In genomic region chr19:16767407-16767806, GRCm38 (mm10) we compare ENCODE assay signal across 25 mouse cellular contexts. TPM values are rescaled to one million over a fixed set of nuclear protein-coding genes. Genes with fewer than 3 reads are reported as not detected.
DNase-seq lines count a peak whose midpoint lies in the region; ATAC-seq and TF ChIP-seq lines count a peak whose summit lies in the region.
"Had no signal": no experiment of that assay in that cellular context is flagged by ENCODE, and none has a peak within 500 bp of the region (broad histone marks: within the 10 kb centered on the region; RNA-seq: fewer than 3 reads in every experiment).

No protein-coding gene starts in this region.

- H3K9me3 ChIP-seq in megakaryocyte, embryonic 14.5 days = no peaks in the 10 kb centered on the region
- H3K9me3 ChIP-seq in MEL (replicated peaks; ENCODE audit: insufficient read depth, low read length) = no peaks in the 10 kb centered on the region
- H3K9me3 ChIP-seq in heart, embryonic 10.5 days = no peaks in the 10 kb centered on the region
- H3K9me3 ChIP-seq: heart, embryonic 13.5 days; midbrain, embryonic 10.5 days had no signal

- ATAC-seq in megakaryocyte, adult 5-6 weeks (ENCODE audit: poor library complexity, severe bottlenecking) = no peak
- ATAC-seq: activated CD4-positive, CD25-positive, alpha-beta regulatory T cell, adult 4 months; forebrain, embryonic 14.5 days; hindbrain, postnatal 0 days; intestine, embryonic 16.5 days had no signal

- TF ChIP-seq RAD21 in MEL (IDR thresholded peaks at IDR 0.05; ENCODE audit: low read depth, low read length) = no peak

- peak overlapping the region; percentile 56; the same call in 1 of the 2 replicates for H3K27ac ChIP-seq in MEL (ENCODE audit: control insufficient read depth, low read depth, low read length)
- no peak overlapping the region for H3K27ac ChIP-seq in heart, embryonic 10.5 days
- H3K27ac ChIP-seq: heart, embryonic 13.5 days; hindbrain, postnatal 0 days; left cerebral cortex, adult 2 months; midbrain, embryonic 10.5 days had no signal

- no peak overlapping the region for H3K9ac ChIP-seq in MEL (ENCODE audit: control insufficient read depth, low read depth, low read length, poor library complexity, severe bottlenecking)
- H3K9ac ChIP-seq: heart, embryonic 13.5 days; lung, embryonic 14.5 days had no signal

- no peak for TF ChIP-seq POLR2A in MEL (IDR thresholded peaks at IDR 0.05; ENCODE audit: control insufficient read depth in 1 of 2, insufficient read depth in 1 of 2, low read depth in 1 of 2, low read length in 2 of 2, poor library complexity in 1 of 2)

- no peaks in the 10 kb centered on the region for H3K27me3 ChIP-seq in megakaryocyte, embryonic 14.5 days (replicated peaks)
- H3K27me3 ChIP-seq in MEL (ENCODE audit: control insufficient read depth in 1 of 2, insufficient read depth in 2 of 2, low read length in 2 of 2) = no peaks in the 10 kb centered on the region
- H3K27me3 ChIP-seq in heart, embryonic 10.5 days (ENCODE audit: insufficient read depth, poor library complexity, severe bottlenecking) = no peaks in the 10 kb centered on the region
- H3K27me3 ChIP-seq: heart, embryonic 13.5 days had no signal

- TF ChIP-seq CTCF in MEL (IDR thresholded peaks at IDR 0.05 in 2 of 3, conservative IDR thresholded peaks at IDR 0.05 in 1 of 3; ENCODE audit: control insufficient read depth in 1 of 3, insufficient read depth in 1 of 3, low read depth in 2 of 3, low read length in 3 of 3, poor library complexity in 1 of 3, severe bottlenecking in 1 of 3) = no peak

- H3K4me1 ChIP-seq in megakaryocyte, embryonic 14.5 days = peaks cover 71% of the 10 kb centered on the region
- peaks cover 18% of the 10 kb centered on the region in 2 experiments for H3K4me1 ChIP-seq in MEL (ENCODE audit: control insufficient read depth in 1 of 2, insufficient read depth in 2 of 2, low read length in 2 of 2)
- no peaks in the 10 kb centered on the region for H3K4me1 ChIP-seq in heart, embryonic 10.5 days
- H3K4me1 ChIP-seq: heart, embryonic 13.5 days; midbrain, embryonic 10.5 days had no signal

- WGBS in heart, embryonic 10.5 days = 85% methylated on average over 2 of the region's 2 CpGs

- DNase-seq in MEL (ENCODE audit: low read depth, low spot score) = peak; percentile 67
- DNase-seq in fat pad, adult 2 months (ENCODE audit: extremely low read depth, low read depth, low spot score) = peak; percentile 28
- no peak for DNase-seq in cerebellum, postnatal 25 days
- DNase-seq in spleen, postnatal 36 days (ENCODE audit: low spot score in 2 of 2) = no peak
- no peak for DNase-seq in heart, embryonic 10.5 days (ENCODE audit: low spot score)
- DNase-seq: adrenal gland, adult 8-10 months; cerebellum, adult 2 months; cerebellum, postnatal 36 days; gastrocnemius, postnatal 10 days; heart, adult 11 months; heart, postnatal 14 days; kidney, postnatal 25 days; layer of hippocampus, adult 9-11 months; lung, embryonic 14.5 days; right cerebral cortex, postnatal 25 days; thymus, postnatal 14 days had no signal

- peak overlapping the region; percentile 86 for H3K4me3 ChIP-seq in megakaryocyte, embryonic 14.5 days (replicated peaks)
- peak overlapping the region in 1 of 2 experiments; percentile 7; a peak in 1 of 4 replicates for H3K4me3 ChIP-seq in MEL (ENCODE audit: control insufficient read depth in 1 of 2, insufficient read depth in 1 of 2, low read depth in 2 of 2, low read length in 2 of 2)
- no peak overlapping the region for H3K4me3 ChIP-seq in heart, embryonic 10.5 days
- H3K4me3 ChIP-seq: heart, embryonic 13.5 days; left cerebral cortex, adult 2 months; midbrain, embryonic 10.5 days had no signal

- peaks cover 30% of the 10 kb centered on the region for H3K36me3 ChIP-seq in megakaryocyte, embryonic 14.5 days (replicated peaks; ENCODE audit: low read length)
- peaks cover 2 to 30% of the 10 kb centered on the region in 2 experiments; a peak in 3 of 4 replicates for H3K36me3 ChIP-seq in MEL (ENCODE audit: control insufficient read depth in 1 of 2, insufficient read depth in 2 of 2, low read length in 2 of 2)
- no peaks in the 10 kb centered on the region for H3K36me3 ChIP-seq in heart, embryonic 10.5 days
- H3K36me3 ChIP-seq: heart, embryonic 13.5 days; midbrain, embryonic 10.5 days had no signal

- peak; percentile 89 to 92 for TF ChIP-seq EP300 in MEL (IDR thresholded peaks at IDR 0.05; ENCODE audit: low read depth in 1 of 2, low read length in 2 of 2)

- H3K79me2 ChIP-seq in MEL (ENCODE audit: control insufficient read depth, insufficient read depth, low read length, poor library complexity) = peaks cover 29% of the 10 kb centered on the region

TF ChIP-seq in MEL, 35 proteins besides CTCF, POLR2A, EP300 and RAD21:
- peak; percentile 21; the same call in 1 of the 2 replicates for TF ChIP-seq MAX (IDR thresholded peaks at IDR 0.05; ENCODE audit: low read length)
- TF ChIP-seq GATA1 (IDR thresholded peaks at IDR 0.05; ENCODE audit: low read depth, low read length) = peak; percentile 90
- no peak for TF ChIP-seq ZKSCAN1 (IDR thresholded peaks at IDR 0.05; ENCODE audit: low read depth, low read length)
- TF ChIP-seq UBTF (IDR thresholded peaks at IDR 0.05; ENCODE audit: borderline replicate concordance, insufficient read depth, low read depth, low read length) = no peak
- peak; percentile 67; the same call in 1 of the 2 replicates for TF ChIP-seq SIN3A (IDR thresholded peaks at IDR 0.05; ENCODE audit: low read length)
- TF ChIP-seq ELF1 (IDR thresholded peaks at IDR 0.05; ENCODE audit: low read depth, low read length) = no peak
- TF ChIP-seq ETS1 (IDR thresholded peaks at IDR 0.05; ENCODE audit: low read depth, low read length) = peak; percentile 90
- 0 out of 2 replicates have a peak, but pooled peaks have one; percentile 41 for TF ChIP-seq JUND (IDR thresholded peaks at IDR 0.05; ENCODE audit: low read depth, low read length)
- peak; percentile 78 for TF ChIP-seq MYC (IDR thresholded peaks at IDR 0.05; ENCODE audit: low read depth, low read length)
- 0 out of 2 replicates have a peak, but pooled peaks have one; percentile 13 for TF ChIP-seq HCFC1 (IDR thresholded peaks at IDR 0.05; ENCODE audit: low read depth, low read length)
- peak; percentile 9; the same call in 1 of the 2 replicates for TF ChIP-seq ZNF384 (IDR thresholded peaks at IDR 0.05; ENCODE audit: low read depth, low read length)
- peak; percentile 85 for TF ChIP-seq MAFK (IDR thresholded peaks at IDR 0.05; ENCODE audit: borderline replicate concordance, low read depth, low read length)
- no peak for TF ChIP-seq NELFE (IDR thresholded peaks at IDR 0.05; ENCODE audit: low read depth, low read length)
- TF ChIP-seq RCOR1 (IDR thresholded peaks at IDR 0.05; ENCODE audit: low read depth, low read length) = peak; percentile 96
- TF ChIP-seq TCF12 (IDR thresholded peaks at IDR 0.05; ENCODE audit: low read depth, low read length) = peak; percentile 69
- TF ChIP-seq GABPA (IDR thresholded peaks at IDR 0.05; ENCODE audit: low read depth, low read length) = peak; percentile 92
- peak; percentile 67; the same call in 1 of the 2 replicates for TF ChIP-seq MXI1 (IDR thresholded peaks at IDR 0.05; ENCODE audit: low read depth, low read length)
- TF ChIP-seq TAL1 (IDR thresholded peaks at IDR 0.05; ENCODE audit: low read length) = no peak
- TF ChIP-seq MYB (IDR thresholded peaks at IDR 0.05; ENCODE audit: low read depth, low read length) = no peak
- 0 out of 2 replicates have a peak, but pooled peaks have one; percentile 22 for TF ChIP-seq KAT2A (conservative IDR thresholded peaks at IDR 0.05; ENCODE audit: low read depth, low read length)
- no peak for TF ChIP-seq POLR2AphosphoS5 (IDR thresholded peaks at IDR 0.05; ENCODE audit: borderline replicate concordance, low read depth, low read length)

RNA-seq across cellular contexts. Expression of gene Vps13a, which starts 13.3 kb away (rescaled TPM):
- 3.1 TPM in 1 of 2 replicates, not detected in the other for polyA plus RNA-seq in megakaryocyte, embryonic 14.5 days (2012; ENCODE audit: insufficient read depth, low replicate concordance)
- 25.9 and 27.4 TPM in 2 replicates for total RNA-seq in megakaryocyte, adult 5-6 weeks (2015)
- total RNA-seq in megakaryocyte, adult 5-6 weeks (2017) = 35.6 and 36.6 TPM in 2 replicates
- total RNA-seq in MEL (2012; rRNA removed) = 21.5 and 26.4 TPM in 2 replicates
- 100 to 1,000 TPM in 1 of 2 experiments, 10 to 100 TPM in 1; 29.7 to 335 TPM for polyA plus RNA-seq in MEL (2012; ENCODE audit: insufficient read depth in 1 of 2, insufficient read length in 2 of 2, low read depth in 1 of 2, low replicate concordance in 2 of 2, missing spikeins in 1 of 2)
- polyA plus RNA-seq in heart, embryonic 10.5 days (2016; fragmentation: Nextera tagmentation; extraction: Ambion mirVana) = 7.4 and 8.2 TPM in 2 replicates

Comparison
In these comparisons a context has a peak if more than half of its experiments do, and no peak if none do; other contexts are left out.
1. DNase-seq: peak in MEL (single experiment) and fat pad, adult 2 months (single experiment); none in cerebellum, postnatal 25 days (0 of 2), spleen, postnatal 36 days (0 of 2) and heart, embryonic 10.5 days (single experiment).